23 mouse cellular contexts compared by ENCODE assay signal in genomic region chr2:173857006-173857405, GRCm38 (mm10).
DNase-seq lines count a peak whose midpoint lies in the region; ATAC-seq and TF ChIP-seq lines count a peak whose summit lies in the region.
"Had no signal": no experiment of that assay in that cellular context is flagged by ENCODE, and none has a peak within 500 bp of the region (broad histone marks: within the 10 kb centered on the region; RNA-seq: fewer than 3 reads in every experiment).

No protein-coding gene starts in this region.

- no peak for ATAC-seq in erythroid progenitor cell, adult 5-6 weeks (replicated peaks; ENCODE audit: low FRiP score, poor library complexity, severe bottlenecking)
- ATAC-seq: forebrain, embryonic 13.5 days; forebrain, embryonic 15.5 days had no signal

- H3K4me1 ChIP-seq in thymus, adult 2 months (replicated peaks; ENCODE audit: control insufficient read depth, insufficient read depth, low read length) = peaks cover 34% of the 10 kb centered on the region
- H3K4me1 ChIP-seq: forebrain, embryonic 15.5 days had no signal

- no peak overlapping the region for H3K4me3 ChIP-seq in thymus, adult 2 months (ENCODE audit: control insufficient read depth, insufficient read depth, low read length)
- H3K4me3 ChIP-seq: embryonic facial prominence, embryonic 13.5 days; embryonic facial prominence, embryonic 15.5 days; erythroblast, embryonic 14.5 days; forebrain, embryonic 13.5 days; forebrain, embryonic 15.5 days had no signal

- no peak for TF ChIP-seq CTCF in thymus, adult 2 months (IDR thresholded peaks at IDR 0.05; ENCODE audit: borderline replicate concordance, control insufficient read depth, extremely low read depth, insufficient read depth, low read length, poor library complexity)

- peak; percentile 20 for DNase-seq in thymus, adult 2 months
- DNase-seq in thymus, postnatal 0 days (ENCODE audit: low spot score) = peak; percentile 27
- peak; percentile 54 for DNase-seq in thymus, postnatal 14 days
- DNase-seq in thymus, postnatal 36 days = peak; percentile 17 to 46
- no peak for DNase-seq in left cerebral cortex, postnatal 10 days (ENCODE audit: extremely low spot score in 1 of 2, low spot score in 2 of 2)
- no peak for DNase-seq in left cerebral cortex, postnatal 25 days (ENCODE audit: low spot score in 2 of 2)
- no peak for DNase-seq in layer of hippocampus, postnatal 25 days (ENCODE audit: extremely low spot score in 1 of 2, low spot score in 1 of 2)
- DNase-seq: adrenal gland, adult 2 months; adrenal gland, postnatal 10 days; adrenal gland, postnatal 25 days; cerebellum, adult 11 months; cerebellum, adult 18-20 months; cerebellum, adult 8-10 months; cerebellum, adult 9-11 months; cerebellum, postnatal 14 days; cerebellum, postnatal 36 days; embryo, embryonic 11 days had no signal

- peak overlapping the region; percentile 22; the same call in 1 of the 2 replicates for H3K27ac ChIP-seq in thymus, adult 2 months (ENCODE audit: control insufficient read depth, insufficient read depth, low read length)
- H3K27ac ChIP-seq: embryonic facial prominence, embryonic 13.5 days; embryonic facial prominence, embryonic 15.5 days; forebrain, embryonic 13.5 days; forebrain, embryonic 15.5 days had no signal

- H3K27me3 ChIP-seq in thymus, adult 2 months (ENCODE audit: control insufficient read depth, insufficient read depth, low read length) = no peaks in the 10 kb centered on the region
- H3K27me3 ChIP-seq: embryonic facial prominence, embryonic 13.5 days; embryonic facial prominence, embryonic 15.5 days; forebrain, embryonic 13.5 days; forebrain, embryonic 15.5 days had no signal

- no peaks in the 10 kb centered on the region for H3K36me3 ChIP-seq in thymus, adult 2 months (ENCODE audit: control insufficient read depth, insufficient read depth, low read length)
- H3K36me3 ChIP-seq: embryonic facial prominence, embryonic 13.5 days; embryonic facial prominence, embryonic 15.5 days; forebrain, embryonic 15.5 days had no signal

- 66% methylated on average over 6 of the region's 6 CpGs for WGBS in thymus, adult 2 months

- intact Hi-C loops in left cerebral cortex, postnatal 10 days (cut with DNase I) = no loop called here
- intact Hi-C loops in left cerebral cortex, postnatal 25 days (cut with DNase I) = no loop called here

- no peak for TF ChIP-seq POLR2A in thymus, adult 2 months (IDR thresholded peaks at IDR 0.05; ENCODE audit: control insufficient read depth, extremely low read depth, insufficient read depth, low read length, poor library complexity)

Comparison
In these comparisons a context has a peak if more than half of its experiments do, and no peak if none do; other contexts are left out.
1. DNase-seq: peak in thymus, adult 2 months (single experiment), thymus, postnatal 0 days (single experiment), thymus, postnatal 14 days (single experiment) and thymus, postnatal 36 days (2 of 2); none in left cerebral cortex, postnatal 10 days (0 of 2), left cerebral cortex, postnatal 25 days (0 of 2) and layer of hippocampus, postnatal 25 days (0 of 2).